Mouse (Mus musculus) embryonic facial prominence, embryonic 13.5 days (tissue): ENCODE results near the gene D5Ertd579e. TPM values are rescaled to one million over a fixed set of nuclear protein-coding genes. Genes with fewer than 3 reads are reported as not detected.
A peak's percentile ranks its signal among the peaks of the same experiment; 100 is the strongest.

Experiments used
- ATAC-seq: fragments of 200-750 bp; cut with Nextera tagmentation; 2 replicates; pipeline ENCODE4 v1.8.0; 2017; ENCODE audit warnings: low read depth; ENCODE audit not compliant: insufficient number of reproducible peaks, insufficient read depth, low FRiP score, low TSS enrichment
- H3K27ac ChIP-seq: fragments of 300-500 bp; sonication (generic); 2 replicates; pipeline ENCODE4 v1.5.1; 2015; ENCODE audit warnings: moderate library complexity, mild to moderate bottlenecking, inconsistent platforms
- H3K27me3 ChIP-seq: fragments of 300-500 bp; sonication (generic); 2 replicates; pipeline ENCODE4 v1.6.1; 2015; ENCODE audit warnings: mild to moderate bottlenecking, inconsistent platforms
- H3K36me3 ChIP-seq: fragments of 300-500 bp; sonication (generic); 2 replicates; pipeline ENCODE4 v1.6.1; 2015; ENCODE audit warnings: mild to moderate bottlenecking, inconsistent platforms
- H3K4me1 ChIP-seq: fragments of 300-500 bp; sonication (generic); 2 replicates; pipeline ENCODE4 v1.6.1; 2015; ENCODE audit warnings: inconsistent platforms
- H3K4me2 ChIP-seq: fragments of 300-500 bp; sonication (generic); 2 replicates; pipeline ENCODE4 v1.6.1; 2015; ENCODE audit warnings: moderate library complexity, mild to moderate bottlenecking, inconsistent platforms
- H3K4me3 ChIP-seq: fragments of 300-500 bp; sonication (generic); 2 replicates; pipeline ENCODE4 v1.5.1; 2015; ENCODE audit warnings: mild to moderate bottlenecking, inconsistent platforms
- H3K9ac ChIP-seq: fragments of 300-500 bp; sonication (generic); 2 replicates; pipeline ENCODE4 v1.6.1; 2015; ENCODE audit warnings: mild to moderate bottlenecking, inconsistent platforms
- H3K9me3 ChIP-seq: fragments of 300-500 bp; sonication (generic); 2 replicates; pipeline ENCODE4 v1.6.1; 2016; ENCODE audit warnings: inconsistent platforms
- WGBS: fragments of 180-500 bp; shearing (Covaris S2); methylation state at CpG from one replicate; pipeline ENCODE4 v1.1.7; 2015; ENCODE audit warnings: mixed read lengths; 5-methylcytosine and 5-hydroxymethylcytosine counted together
- polyA plus RNA-seq: library from polyadenylated mRNA; unstranded; fragments of >200 nt; fragmentation: Nextera tagmentation; extraction: Ambion mirVana; gene quantifications from 2 replicates; pipeline ENCODE4 v1.2.1, GENCODE M21; 2015

D5Ertd579e gene
- polyA plus RNA-seq, 1 experiment from 2014 or later, result 20.2 TPM

DNA sequence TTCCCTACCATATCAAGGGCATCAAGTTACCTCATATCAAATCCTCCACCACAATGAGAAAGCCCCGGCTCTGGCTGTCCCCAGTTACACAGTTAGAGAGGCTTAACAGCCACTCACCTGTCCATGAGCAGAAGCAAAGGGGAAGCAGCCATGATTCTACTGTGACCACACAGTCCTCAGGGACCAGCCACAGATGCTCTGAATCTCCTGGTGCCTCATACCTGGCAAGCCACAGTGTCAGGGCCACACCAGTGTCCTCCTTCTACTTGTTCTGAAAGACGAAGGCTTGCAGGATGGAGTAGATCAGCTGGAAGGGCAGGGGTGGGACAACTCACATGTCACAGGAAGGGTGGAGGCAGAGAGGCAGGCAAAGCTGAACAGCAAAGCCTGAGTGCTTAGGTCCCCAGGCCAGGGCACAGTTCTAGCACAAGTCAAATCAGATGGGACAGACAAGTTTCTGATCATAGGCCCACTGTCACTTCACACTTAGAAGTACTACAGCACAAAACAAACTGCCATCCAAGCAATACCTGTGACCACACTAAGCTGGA, 142.7 kb downstream of the D5Ertd579e start:
- no peaks in the 10 kb centered on the region for H3K36me3 ChIP-seq
- no peaks in the 10 kb centered on the region for H3K9me3 ChIP-seq
- WGBS, result 64% methylated on average over 2 of the region's 2 CpGs
- H3K4me2 ChIP-seq, result no peak overlapping the region
- no peak overlapping the region for H3K9ac ChIP-seq
- no peak overlapping the region for H3K4me3 ChIP-seq
- no peak overlapping the region for H3K27ac ChIP-seq
- ATAC-seq, result no peak
- peaks cover 24% of the 10 kb centered on the region for H3K4me1 ChIP-seq
- no peaks in the 10 kb centered on the region for H3K27me3 ChIP-seq

GRCm38 (mm10) chr5:36552391-36552790, 143.4 kb downstream of the D5Ertd579e start:
- Histone ChIP-seq H3K4me1 (peaks cover 16% of the 10 kb centered on the region), H3K9me3 (no peaks in the 10 kb centered on the region), H3K36me3 (no peaks in the 10 kb centered on the region), H3K27me3 (no peaks in the 10 kb centered on the region), H3K27ac (no peak overlapping the region), H3K9ac (0 out of 2 replicates have a peak overlapping the region, but pooled peaks have one; percentile 7), H3K4me2 (no peak overlapping the region), H3K4me3 (no peak overlapping the region)
- 88% methylated on average over 4 of the region's 4 CpGs for WGBS
- no peak for ATAC-seq

Other genes with a start within 250 kb of the D5Ertd579e start
- gene Grpel1, start 231.0 kb downstream of the D5Ertd579e start, polyA plus RNA-seq, result 46.1 and 47.8 TPM in 2 replicates
- 2.1 TPM in 2 replicates for gene Tada2b, start 211.7 kb downstream of the D5Ertd579e start, polyA plus RNA-seq
- 0.40 and 0.49 TPM in 2 replicates for gene Ccdc96, start 211.4 kb downstream of the D5Ertd579e start, polyA plus RNA-seq
- gene Tbc1d14, start 102.7 kb downstream of the D5Ertd579e start, polyA plus RNA-seq, result 43.2 and 45.4 TPM in 2 replicates
- gene Bloc1s4, start 52.6 kb upstream of the D5Ertd579e start, polyA plus RNA-seq, result 28.3 and 29.6 TPM in 2 replicates
- 587 and 590 TPM in 2 replicates for gene Mrfap1, start 100.7 kb upstream of the D5Ertd579e start, polyA plus RNA-seq
- 11.3 and 12.3 TPM in 2 replicates for gene Man2b2, start 134.6 kb upstream of the D5Ertd579e start, polyA plus RNA-seq
- gene Ppp2r2c, start 172.5 kb upstream of the D5Ertd579e start, polyA plus RNA-seq, result 0.35 and 0.40 TPM in 2 replicates